Mouse (Mus musculus) kidney, adult 2 months (tissue): ENCODE data around the gene Zdhhc7. TPM values are rescaled to one million over a fixed set of nuclear protein-coding genes. Genes with fewer than 3 reads are reported as not detected.

Experiments used
- DNase-seq: peaks from one replicate; pipeline ENCODE4 v3.0.0; 2021
- H3K27ac ChIP-seq: fragments of 200-500 bp; 2 replicates; pipeline ENCODE4 v1.5.1; 2012; ENCODE audit warnings: low read depth, low read length, control low read depth, inconsistent platforms; ENCODE audit not compliant: insufficient read depth
- H3K27me3 ChIP-seq: fragments of 200-500 bp; replicated peaks from 2 replicates; pipeline ENCODE4 v1.6.1; 2012; ENCODE audit warnings: mild to moderate bottlenecking, moderate library complexity, low read length, inconsistent platforms; ENCODE audit not compliant: control insufficient read depth, insufficient read depth
- H3K36me3 ChIP-seq: fragments of 200-500 bp; 2 replicates; pipeline ENCODE4 v1.6.1; 2012; ENCODE audit warnings: mild to moderate bottlenecking, moderate library complexity, low read length, inconsistent platforms; ENCODE audit not compliant: control insufficient read depth, insufficient read depth
- H3K4me1 ChIP-seq: fragments of 200-500 bp; 2 replicates; pipeline ENCODE4 v1.6.1; 2011; ENCODE audit warnings: low read length; ENCODE audit not compliant: control insufficient read depth, insufficient read depth
- H3K4me3 ChIP-seq: fragments of 200-500 bp; 2 replicates; pipeline ENCODE4 v1.5.1; 2011; ENCODE audit warnings: mild to moderate bottlenecking, low read depth, low read length, control low read depth; ENCODE audit not compliant: insufficient read depth
- CTCF ChIP-seq: fragments of 200-500 bp; conservative IDR thresholded peaks from 2 replicates; pipeline ENCODE4 v1.5.1; 2011; ENCODE audit warnings: low read depth, mild to moderate bottlenecking, control low read depth, low read length, moderate library complexity, mixed read lengths; ENCODE audit not compliant: insufficient read depth, insufficient read length
- POLR2A ChIP-seq: fragments of 200-500 bp; IDR thresholded peaks from one replicate; pipeline ENCODE4 v1.6.1; 2011; ENCODE audit warnings: low read depth, low read length, control low read depth
- WGBS: fragments of 180-500 bp; shearing (Covaris S2); methylation state at CpG from one replicate; pipeline ENCODE4 v1.1.7; 2018; 5-methylcytosine and 5-hydroxymethylcytosine counted together
- polyA plus RNA-seq: library from polyadenylated mRNA; depleted of rRNA; stranded (reverse); fragments of >200 nt; gene quantifications from 2 replicates; pipeline ENCODE4 v1.2.3, GENCODE M21; 2012; rRNA removed

The Zdhhc7 gene
- 58.7 and 68.2 TPM in 2 replicates for polyA plus RNA-seq

DNA sequence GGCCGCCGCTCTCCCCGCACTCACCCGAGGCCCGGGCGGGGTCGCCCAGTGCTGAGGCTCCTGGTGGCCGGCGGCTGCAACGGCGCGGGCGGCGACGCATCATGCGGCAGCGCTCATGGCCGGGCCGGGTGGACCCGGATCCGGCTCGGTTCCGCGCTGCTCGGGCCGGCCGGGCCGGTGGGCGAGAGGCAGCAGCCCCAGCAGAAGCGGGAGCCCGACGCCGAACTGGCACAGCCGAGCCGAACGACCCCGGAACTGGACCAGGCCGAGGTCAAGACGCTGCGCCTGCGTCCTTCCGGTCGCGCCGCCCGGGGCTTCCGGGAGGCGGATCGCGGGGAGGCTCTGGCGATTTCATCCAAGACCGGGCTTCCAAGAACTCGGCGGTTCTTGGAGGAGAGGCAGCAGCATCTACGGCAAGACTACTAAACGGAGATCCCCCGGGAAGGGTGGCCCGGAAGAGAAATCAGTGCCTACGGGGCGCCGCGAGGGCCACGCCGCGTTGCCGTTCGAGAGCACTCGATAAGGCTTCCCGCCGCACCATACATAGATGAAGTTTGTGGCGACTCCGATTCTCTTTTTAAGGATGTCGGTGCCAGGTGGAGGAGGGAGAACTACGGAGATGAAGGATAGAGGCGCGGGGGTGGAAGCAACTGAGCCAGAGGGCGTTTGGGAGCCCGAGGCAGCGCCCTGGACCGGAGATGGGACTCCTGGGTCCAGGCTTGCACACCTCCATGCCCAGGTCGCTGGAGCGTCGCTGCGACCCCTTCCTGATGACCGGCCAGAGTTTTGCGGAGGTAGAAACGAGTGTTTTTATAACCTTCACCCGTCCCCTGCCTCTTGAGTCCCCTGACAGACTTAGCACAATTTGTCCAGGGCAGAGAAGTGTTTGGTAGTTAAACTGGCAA is at the start of gene Zdhhc7:
Zdhhc7 (minus strand) TSS at position 415 of the 905 bp plus-strand sequence.
- under 1% methylated on average over 80 of the region's 88 CpGs for WGBS

DNA sequence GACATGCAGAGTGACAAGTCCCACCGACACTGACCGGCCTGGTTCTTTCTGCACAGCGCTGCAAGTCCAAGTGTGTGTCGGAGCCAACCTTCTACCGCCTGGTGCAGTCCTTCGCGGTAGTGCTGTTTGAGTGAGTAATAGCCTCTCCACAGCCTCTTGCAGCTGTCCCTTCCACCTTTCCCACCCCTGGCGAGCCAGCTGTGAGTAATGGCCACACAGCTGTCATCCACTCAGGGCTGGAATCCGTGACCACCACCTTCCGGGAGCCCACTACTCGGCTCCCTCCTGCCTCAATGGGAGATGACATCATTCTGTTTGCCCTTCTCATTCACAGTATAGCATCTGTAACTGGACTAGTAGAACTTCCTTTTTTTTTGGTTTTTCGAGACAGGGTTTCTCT is 48.7 kb upstream of the Zdhhc7 start:
- Histone ChIP-seq H3K4me1 (no peaks in the 10 kb centered on the region), H3K4me3 (no peak overlapping the region), H3K27me3 (no peaks in the 10 kb centered on the region), H3K36me3 (no peaks in the 10 kb centered on the region), H3K27ac (no peak overlapping the region)
- DNase-seq = no peak
- 74% methylated on average over 12 of the region's 12 CpGs for WGBS
- TF ChIP-seq CTCF (no peak), POLR2A (no peak)

More for the DNA sequence above, at the start of gene Zdhhc7:
- H3K27ac ChIP-seq = peak within 1 kb of the TSS; percentile 97
- H3K36me3 ChIP-seq = no peaks in the 10 kb centered on the region
- H3K27me3 ChIP-seq = no peaks in the 10 kb centered on the region
- peak; percentile 90 for DNase-seq
- peak within 1 kb of the TSS; percentile 90 for H3K4me3 ChIP-seq
- H3K4me1 ChIP-seq = peaks cover 4% of the 10 kb centered on the region; the same call in 1 of the 2 replicates
- TF ChIP-seq POLR2A (peak; percentile 34), CTCF (no peak)

GRCm38 (mm10) chr8:120146051-120146450 is 44.8 kb upstream of the Zdhhc7 start:
- no peak for DNase-seq
- TF ChIP-seq CTCF = no peak
- TF ChIP-seq POLR2A = no peak
- WGBS = 83% methylated on average over 1 of the region's 1 CpGs

GRCm38 (mm10) chr8:120144652-120145301 is 43.5 kb upstream of the Zdhhc7 start:
- 61% methylated on average over 12 of the region's 12 CpGs for whole genome bisulfite sequencing
- no peak overlapping the region for H3K4me3 ChIP-seq
- H3K27ac ChIP-seq = no peak overlapping the region
- no peaks in the 10 kb centered on the region for H3K27me3 ChIP-seq
- no peak for TF ChIP-seq POLR2A
- TF ChIP-seq CTCF = no peak
- DNase-seq = no peak
- no peaks in the 10 kb centered on the region for H3K36me3 ChIP-seq
- no peaks in the 10 kb centered on the region for H3K4me1 ChIP-seq

More at GRCm38 (mm10) chr8:120146051-120146450, 44.8 kb upstream of the Zdhhc7 start:
- Histone ChIP-seq H3K4me3 (no peak overlapping the region), H3K27me3 (no peaks in the 10 kb centered on the region), H3K4me1 (no peaks in the 10 kb centered on the region), H3K36me3 (no peaks in the 10 kb centered on the region), H3K27ac (no peak overlapping the region)

- no peak overlapping the region for H3K27ac ChIP-seq
- DNase-seq = no peak
Measured at GRCm38 (mm10) chr8:120143911-120144651, 42.8 kb upstream of the Zdhhc7 start.

GRCm38 (mm10) chr8:120140769-120141168 is 39.5 kb upstream of the Zdhhc7 start:
- Histone ChIP-seq H3K4me1 (no peaks in the 10 kb centered on the region), H3K4me3 (no peak overlapping the region), H3K27ac (no peak overlapping the region), H3K27me3 (no peaks in the 10 kb centered on the region), H3K36me3 (no peaks in the 10 kb centered on the region)
- 69% methylated on average over 3 of the region's 3 CpGs for WGBS
- no peak for DNase-seq
- no peak for TF ChIP-seq CTCF

More at GRCm38 (mm10) chr8:120143911-120144651, 42.8 kb upstream of the Zdhhc7 start:
- TF ChIP-seq POLR2A = no peak
- TF ChIP-seq CTCF = no peak
- 73% methylated on average over 15 of the region's 15 CpGs for WGBS
- H3K4me1 ChIP-seq = no peaks in the 10 kb centered on the region
- no peak overlapping the region for H3K4me3 ChIP-seq
- no peaks in the 10 kb centered on the region for H3K27me3 ChIP-seq
- H3K36me3 ChIP-seq = no peaks in the 10 kb centered on the region
